ENCODE assay signal across 9 mouse cellular contexts in the genomic region with DNA sequence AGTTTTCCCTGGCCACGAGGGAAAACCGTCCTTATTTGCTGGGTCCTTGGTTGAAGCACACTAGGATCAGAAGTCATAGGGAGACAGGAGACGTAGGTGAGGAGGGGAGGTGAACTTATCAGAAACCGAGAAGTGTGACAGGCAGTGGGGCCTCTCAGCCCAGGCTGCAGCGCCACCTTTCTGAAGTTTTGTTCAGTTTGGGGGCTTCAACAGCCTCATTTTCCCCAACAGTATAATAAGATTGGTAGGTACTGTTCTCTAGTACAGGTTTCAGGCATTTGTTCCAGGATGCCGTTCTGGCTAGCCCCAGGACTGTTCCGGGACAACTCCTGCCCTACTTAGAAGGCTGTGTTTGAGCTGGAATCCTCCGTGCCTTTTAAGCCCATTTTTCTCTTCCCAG. TPM values are rescaled to one million over a fixed set of nuclear protein-coding genes. Genes with fewer than 3 reads are reported as not detected.
A peak's percentile ranks its signal among the peaks of the same experiment; 100 is the strongest.
DNase-seq lines count a peak whose midpoint lies in the region; ATAC-seq lines count a peak whose summit lies in the region.
"Had no signal": no experiment of that assay in that cellular context is flagged by ENCODE, and none has a peak within 500 bp of the region (broad histone marks: within the 10 kb centered on the region; RNA-seq: fewer than 3 reads in every experiment).

No protein-coding gene starts in this region.

- H3K9me3 ChIP-seq in hindbrain, embryonic 10.5 days = 0 out of 2 replicates have a peak, but pooled peaks cover 3% of the 10 kb centered on the region
- no peaks in the 10 kb centered on the region for H3K9me3 ChIP-seq in liver, embryonic 12.5 days (replicated peaks)

- peak overlapping the region; percentile 94 for H3K4me3 ChIP-seq in hindbrain, embryonic 10.5 days
- peak overlapping the region; percentile 89 for H3K4me3 ChIP-seq in liver, embryonic 12.5 days

- peak overlapping the region; percentile 92 for H3K27ac ChIP-seq in hindbrain, embryonic 10.5 days
- H3K27ac ChIP-seq in liver, embryonic 12.5 days = peak overlapping the region; percentile 81

- DNase-seq in adrenal gland, postnatal 25 days = peak; percentile 32
- no peak for DNase-seq in adrenal gland, postnatal 4 days (ENCODE audit: low spot score in 2 of 2)
- DNase-seq in CD8-positive naive resting alpha-beta T cell, adult 2 months (ENCODE audit: low read depth in 2 of 2, low spot score in 2 of 2) = peak; percentile 16 to 49
- peak; percentile 52 for DNase-seq in embryo, embryonic 9.5 days (ENCODE audit: extremely low spot score)
- DNase-seq in hindbrain, embryonic 10.5 days (ENCODE audit: low spot score) = no peak
- peak; percentile 16 to 39 for DNase-seq in natural killer cell, adult 2 months (ENCODE audit: low spot score in 2 of 2)
- DNase-seq in layer of hippocampus, postnatal 36 days = no peak

- H3K27me3 ChIP-seq in hindbrain, embryonic 10.5 days (ENCODE audit: insufficient read depth, poor library complexity, severe bottlenecking) = no peaks in the 10 kb centered on the region
- no peaks in the 10 kb centered on the region for H3K27me3 ChIP-seq in liver, embryonic 12.5 days (replicated peaks)
- H3K27me3 ChIP-seq: Patski had no signal

- peaks cover 32% of the 10 kb centered on the region for H3K4me1 ChIP-seq in hindbrain, embryonic 10.5 days (replicated peaks)
- H3K4me1 ChIP-seq in liver, embryonic 12.5 days = peaks cover 33% of the 10 kb centered on the region

- peak overlapping the region; percentile 94 for H3K4me2 ChIP-seq in liver, embryonic 12.5 days

- ATAC-seq in liver, embryonic 12.5 days = 0 out of 2 replicates have a peak, but pooled peaks have one; percentile 22

- WGBS in hindbrain, embryonic 10.5 days = 8% methylated on average over 8 of the region's 8 CpGs
- WGBS in liver, embryonic 12.5 days (ENCODE audit: insufficient replicate concordance) = 1% methylated on average over 8 of the region's 8 CpGs

- H3K36me3 ChIP-seq in hindbrain, embryonic 10.5 days = peaks cover 19% of the 10 kb centered on the region
- H3K36me3 ChIP-seq in liver, embryonic 12.5 days = peaks cover 9% of the 10 kb centered on the region

- peak overlapping the region; percentile 83 for H3K9ac ChIP-seq in liver, embryonic 12.5 days

RNA-seq across cellular contexts. Expression of gene Ptges2, which starts 0.7 kb away (rescaled TPM):
- 49.8 and 51.8 TPM in 2 replicates for total RNA-seq in adrenal gland, postnatal 25 days (2021)
- total RNA-seq in adrenal gland, postnatal 4 days (2021) = 10 to 100 TPM; 49.2 to 60.7 TPM
- polyA plus RNA-seq in hindbrain, embryonic 10.5 days (2016; fragmentation: Nextera tagmentation; extraction: Ambion mirVana) = 26.3 and 32.3 TPM in 2 replicates
- 19.3 and 21.1 TPM in 2 replicates for polyA plus RNA-seq in liver, embryonic 12.5 days (2016; fragmentation: Nextera tagmentation; extraction: Ambion mirVana)
- total RNA-seq in layer of hippocampus, postnatal 36 days (2021) = 10 to 100 TPM; 37.1 to 37.7 TPM

RNA-seq across cellular contexts. Expression of gene Lcn2, which starts 6.9 kb away (rescaled TPM):
- 1.0 and 1.5 TPM in 2 replicates for total RNA-seq in adrenal gland, postnatal 25 days (2021)
- 10 to 100 TPM; 11.5 to 33.6 TPM for total RNA-seq in adrenal gland, postnatal 4 days (2021)
- not detected in 2 replicates for polyA plus RNA-seq in hindbrain, embryonic 10.5 days (2016; fragmentation: Nextera tagmentation; extraction: Ambion mirVana)
- polyA plus RNA-seq in liver, embryonic 12.5 days (2016; fragmentation: Nextera tagmentation; extraction: Ambion mirVana) = 15.2 and 17.7 TPM in 2 replicates
- total RNA-seq in layer of hippocampus, postnatal 36 days (2021) = 10 to 100 TPM in 1 of 2 experiments, under 1 TPM in 1; 0.65 to 13.4 TPM

RNA-seq across cellular contexts. Expression of gene 1110008P14Rik, which starts 13.2 kb away (rescaled TPM):
- 173 and 191 TPM in 2 replicates for total RNA-seq in adrenal gland, postnatal 25 days (2021)
- 100 to 1,000 TPM in 1 of 2 experiments, 10 to 100 TPM in 1; 94.9 to 121 TPM for total RNA-seq in adrenal gland, postnatal 4 days (2021)
- polyA plus RNA-seq in hindbrain, embryonic 10.5 days (2016; fragmentation: Nextera tagmentation; extraction: Ambion mirVana) = 41.4 and 66.7 TPM in 2 replicates
- polyA plus RNA-seq in liver, embryonic 12.5 days (2016; fragmentation: Nextera tagmentation; extraction: Ambion mirVana) = 36.2 and 40.6 TPM in 2 replicates
- total RNA-seq in layer of hippocampus, postnatal 36 days (2021) = 100 to 1,000 TPM; 160 to 170 TPM

RNA-seq across cellular contexts. Expression of gene Dnm1, which starts 41.8 kb away (rescaled TPM):
- 13.1 and 20.4 TPM in 2 replicates for total RNA-seq in adrenal gland, postnatal 25 days (2021)
- 10 to 100 TPM; 41.3 to 43.4 TPM for total RNA-seq in adrenal gland, postnatal 4 days (2021)
- polyA plus RNA-seq in hindbrain, embryonic 10.5 days (2016; fragmentation: Nextera tagmentation; extraction: Ambion mirVana) = 12.3 and 17.0 TPM in 2 replicates
- 2.4 and 3.1 TPM in 2 replicates for polyA plus RNA-seq in liver, embryonic 12.5 days (2016; fragmentation: Nextera tagmentation; extraction: Ambion mirVana)
- total RNA-seq in layer of hippocampus, postnatal 36 days (2021) = 1,000 to 10,000 TPM; 1,246 to 1,312 TPM

RNA-seq across cellular contexts. Expression of gene Ciz1, which starts 42.8 kb away (rescaled TPM):
- total RNA-seq in adrenal gland, postnatal 25 days (2021) = 85.5 and 107 TPM in 2 replicates
- 100 to 1,000 TPM in 1 of 2 experiments, 10 to 100 TPM in 1; 97.7 to 106 TPM for total RNA-seq in adrenal gland, postnatal 4 days (2021)
- 56.3 and 69.4 TPM in 2 replicates for polyA plus RNA-seq in hindbrain, embryonic 10.5 days (2016; fragmentation: Nextera tagmentation; extraction: Ambion mirVana)
- 24.8 and 27.1 TPM in 2 replicates for polyA plus RNA-seq in liver, embryonic 12.5 days (2016; fragmentation: Nextera tagmentation; extraction: Ambion mirVana)
- 10 to 100 TPM; 69.8 to 94.5 TPM for total RNA-seq in layer of hippocampus, postnatal 36 days (2021)

Comparison
In these comparisons a context has a peak if more than half of its experiments do, and no peak if none do; other contexts are left out.
1. DNase-seq: peak in adrenal gland, postnatal 25 days (single experiment), CD8-positive naive resting alpha-beta T cell, adult 2 months (2 of 2), embryo, embryonic 9.5 days (single experiment) and natural killer cell, adult 2 months (2 of 2); none in adrenal gland, postnatal 4 days (0 of 2), hindbrain, embryonic 10.5 days (single experiment) and layer of hippocampus, postnatal 36 days (0 of 2).